Mouse (Mus musculus): Measurements from ENCODE around the gene Fbxo47. TPM values are rescaled to one million over a fixed set of nuclear protein-coding genes. Genes with fewer than 3 reads are reported as not detected.

Gene Fbxo47
- polyA plus RNA-seq, 1 experiment: 0.98 TPM

DNA sequence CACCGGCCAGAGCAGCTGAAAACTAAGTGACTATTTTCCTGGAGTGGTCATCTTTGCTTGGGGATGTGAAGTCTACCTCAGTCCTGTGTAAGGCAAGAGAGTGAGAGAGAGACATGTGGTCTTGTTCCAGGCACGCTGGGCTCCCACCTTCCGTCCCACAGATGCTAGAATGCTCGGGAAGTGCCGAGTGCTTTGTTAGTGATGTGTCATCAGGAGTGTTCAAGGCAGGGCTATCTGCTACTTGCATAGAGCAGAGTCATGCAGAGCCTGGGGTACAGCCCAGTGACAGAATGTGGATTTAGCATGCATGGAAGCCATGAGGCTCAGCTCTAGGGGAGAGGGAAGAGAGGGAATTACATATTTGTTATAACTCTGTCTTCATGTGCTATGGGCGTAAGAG lies 56.3 kb downstream of the Fbxo47 start:
- TF ChIP-seq CTCF (IDR thresholded peaks at IDR 0.05; ENCODE audit: borderline replicate concordance, insufficient read depth, low read depth, low read length) (no peak), POLR2A (IDR thresholded peaks at IDR 0.05; ENCODE audit: borderline replicate concordance, insufficient read depth, low read length) (no peak)
- DNase-seq: no peak
- WGBS: 90% methylated on average over 6 of the region's 6 CpGs

DNA sequence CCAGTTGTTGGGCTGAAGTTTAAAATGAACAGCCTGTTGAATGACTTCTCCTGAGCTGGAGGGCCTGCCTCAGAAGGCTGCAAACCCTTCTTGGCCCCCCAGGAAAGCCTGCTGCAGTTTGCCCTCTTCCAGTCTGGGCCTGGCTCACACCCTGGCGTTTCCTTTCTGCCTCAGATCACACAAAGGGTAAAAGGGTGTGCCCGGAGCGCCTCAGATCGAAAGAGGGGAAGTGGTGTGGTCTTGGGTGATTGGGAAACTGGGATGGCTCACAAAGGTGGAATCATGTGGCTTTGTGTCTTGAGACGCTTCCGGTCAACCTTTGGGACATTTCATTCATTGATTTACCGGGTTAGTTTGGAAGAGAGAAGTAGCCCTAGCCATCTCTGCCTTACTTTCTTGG lies 57.5 kb downstream of the Fbxo47 start:
- H3K4me3 ChIP-seq (replicated peaks; ENCODE audit: insufficient read depth, low read depth, low read length): no peak overlapping the region
- no peak for TF ChIP-seq CTCF (IDR thresholded peaks at IDR 0.05; ENCODE audit: borderline replicate concordance, insufficient read depth, low read depth, low read length)
- no peak for TF ChIP-seq POLR2A (IDR thresholded peaks at IDR 0.05; ENCODE audit: borderline replicate concordance, insufficient read depth, low read length)
- no peaks in the 10 kb centered on the region for H3K27me3 ChIP-seq (ENCODE audit: control insufficient read depth, insufficient read depth, low read length)
- WGBS: 80% methylated on average over 7 of the region's 7 CpGs
- H3K27ac ChIP-seq (ENCODE audit: insufficient read depth, low read length): no peak overlapping the region
- peaks cover 20% of the 10 kb centered on the region for H3K4me1 ChIP-seq (ENCODE audit: control insufficient read depth, insufficient read depth, low read length)
- DNase-seq: no peak

More for the DNA sequence above, 56.3 kb downstream of the Fbxo47 start:
- Histone ChIP-seq H3K27ac (ENCODE audit: insufficient read depth, low read length) (no peak overlapping the region), H3K4me1 (ENCODE audit: control insufficient read depth, insufficient read depth, low read length) (peaks cover 18% of the 10 kb centered on the region), H3K27me3 (ENCODE audit: control insufficient read depth, insufficient read depth, low read length) (no peaks in the 10 kb centered on the region), H3K4me3 (replicated peaks; ENCODE audit: insufficient read depth, low read depth, low read length) (no peak overlapping the region)

DNA sequence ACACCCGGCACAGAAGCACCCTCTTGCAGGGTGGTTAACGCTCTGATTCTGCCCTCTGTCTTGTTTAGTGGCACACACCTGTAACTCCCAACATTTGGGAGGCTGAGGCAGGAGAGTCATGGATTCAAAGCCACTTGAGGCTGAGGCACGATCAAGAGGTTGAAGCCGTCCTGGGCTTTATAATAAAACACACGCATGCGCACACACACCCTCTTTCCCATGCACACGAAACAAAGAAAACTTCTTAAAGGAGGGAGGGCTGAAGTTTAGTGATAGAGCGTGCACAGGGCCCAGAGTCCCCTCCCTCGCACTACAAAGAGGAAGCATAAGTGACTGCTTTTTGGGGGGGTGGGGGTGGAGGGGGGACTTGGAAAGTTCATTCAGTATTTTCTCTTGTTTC lies 58.0 kb downstream of the Fbxo47 start:
- WGBS: 89% methylated on average over 9 of the region's 9 CpGs
- H3K27me3 ChIP-seq (ENCODE audit: control insufficient read depth, insufficient read depth, low read length): no peaks in the 10 kb centered on the region
- no peak overlapping the region for H3K27ac ChIP-seq (ENCODE audit: insufficient read depth, low read length)

DNA sequence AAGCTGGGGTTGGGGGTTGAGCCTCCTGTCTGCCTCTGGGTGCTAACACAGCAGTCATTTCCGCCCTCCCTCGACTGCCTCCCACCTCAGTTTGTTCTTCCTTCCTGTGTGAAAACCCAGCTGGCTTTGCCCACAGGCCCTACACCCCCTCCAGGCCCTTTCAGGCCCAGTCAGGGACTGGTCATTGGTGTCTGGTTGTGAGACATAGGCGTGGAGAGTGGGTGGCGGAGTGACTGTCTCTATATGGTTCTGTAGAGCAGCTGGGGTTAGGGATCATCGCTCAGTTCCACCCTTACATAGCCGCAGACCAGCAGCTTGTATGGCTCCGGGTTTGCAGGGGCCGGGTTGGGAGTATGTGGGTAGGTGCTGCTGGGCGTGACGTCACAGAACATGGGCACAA lies 58.7 kb downstream of the Fbxo47 start:
- DNase-seq: no peak
- Histone ChIP-seq H3K27ac (ENCODE audit: insufficient read depth, low read length) (no peak overlapping the region), H3K4me1 (ENCODE audit: control insufficient read depth, insufficient read depth, low read length) (peaks cover 26% of the 10 kb centered on the region), H3K27me3 (ENCODE audit: control insufficient read depth, insufficient read depth, low read length) (no peaks in the 10 kb centered on the region), H3K4me3 (replicated peaks; ENCODE audit: insufficient read depth, low read depth, low read length) (no peak overlapping the region)
- 83% methylated on average over 10 of the region's 10 CpGs for WGBS
- TF ChIP-seq CTCF (IDR thresholded peaks at IDR 0.05; ENCODE audit: borderline replicate concordance, insufficient read depth, low read depth, low read length) (no peak), POLR2A (IDR thresholded peaks at IDR 0.05; ENCODE audit: borderline replicate concordance, insufficient read depth, low read length) (no peak)

More for the DNA sequence above, 58.0 kb downstream of the Fbxo47 start:
- no peak for DNase-seq
- no peak for TF ChIP-seq CTCF (IDR thresholded peaks at IDR 0.05; ENCODE audit: borderline replicate concordance, insufficient read depth, low read depth, low read length)
- no peak for TF ChIP-seq POLR2A (IDR thresholded peaks at IDR 0.05; ENCODE audit: borderline replicate concordance, insufficient read depth, low read length)
- Histone ChIP-seq H3K4me3 (replicated peaks; ENCODE audit: insufficient read depth, low read depth, low read length) (no peak overlapping the region), H3K4me1 (ENCODE audit: control insufficient read depth, insufficient read depth, low read length) (peaks cover 21% of the 10 kb centered on the region)

DNA sequence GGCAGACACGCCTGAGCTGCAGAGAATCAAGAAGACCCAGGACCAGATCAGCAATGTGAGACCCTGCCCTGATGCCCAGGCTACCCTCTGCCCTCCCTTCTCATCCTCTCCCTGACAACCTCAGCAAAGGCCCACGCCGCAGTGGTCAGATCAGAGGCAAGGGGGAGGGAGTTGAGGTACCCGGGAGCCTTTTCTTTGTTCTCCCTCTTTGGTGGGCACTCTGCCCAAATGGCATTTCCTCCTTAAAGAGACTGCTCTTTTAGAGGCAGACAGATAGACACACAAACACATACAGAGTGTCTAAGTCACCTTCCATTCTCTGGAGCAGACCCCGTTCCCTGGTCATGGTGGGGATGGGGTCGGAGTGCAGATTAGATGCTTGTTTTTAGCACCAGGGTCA lies 59.1 kb downstream of the Fbxo47 start:
- TF ChIP-seq CTCF (IDR thresholded peaks at IDR 0.05; ENCODE audit: borderline replicate concordance, insufficient read depth, low read depth, low read length) (no peak), POLR2A (IDR thresholded peaks at IDR 0.05; ENCODE audit: borderline replicate concordance, insufficient read depth, low read length) (no peak)
- no peak for DNase-seq
- Histone ChIP-seq H3K4me3 (replicated peaks; ENCODE audit: insufficient read depth, low read depth, low read length) (no peak overlapping the region), H3K27ac (ENCODE audit: insufficient read depth, low read length) (no peak overlapping the region), H3K4me1 (ENCODE audit: control insufficient read depth, insufficient read depth, low read length) (peaks cover 26% of the 10 kb centered on the region), H3K27me3 (ENCODE audit: control insufficient read depth, insufficient read depth, low read length) (no peaks in the 10 kb centered on the region)
- 51% methylated on average over 6 of the region's 6 CpGs for WGBS

DNA sequence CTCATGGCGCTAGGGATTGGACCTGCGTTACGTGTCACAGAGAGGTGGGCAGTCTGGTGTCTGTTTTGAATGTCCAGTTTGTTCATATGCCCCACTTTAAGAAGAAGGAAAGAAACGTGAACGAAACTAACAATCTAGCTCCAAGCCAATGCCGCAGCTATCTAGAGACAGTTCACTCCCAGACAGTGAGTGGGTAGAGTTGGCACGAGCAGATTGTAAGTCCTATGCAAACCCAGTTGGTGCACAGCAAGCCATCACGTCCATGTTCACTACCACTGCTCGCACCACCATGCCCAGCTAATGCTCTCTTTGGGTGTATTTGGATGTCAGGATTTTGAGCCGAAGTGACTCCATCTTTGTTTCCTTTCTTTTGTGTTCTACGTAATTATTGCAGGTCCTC lies 59.8 kb downstream of the Fbxo47 start:
- DNase-seq: no peak
- Histone ChIP-seq H3K4me1 (ENCODE audit: control insufficient read depth, insufficient read depth, low read length) (peaks cover 26% of the 10 kb centered on the region), H3K27me3 (ENCODE audit: control insufficient read depth, insufficient read depth, low read length) (no peaks in the 10 kb centered on the region), H3K4me3 (replicated peaks; ENCODE audit: insufficient read depth, low read depth, low read length) (no peak overlapping the region), H3K27ac (ENCODE audit: insufficient read depth, low read length) (no peak overlapping the region; the same call in 1 of the 2 replicates)
- TF ChIP-seq POLR2A (IDR thresholded peaks at IDR 0.05; ENCODE audit: borderline replicate concordance, insufficient read depth, low read length) (no peak), CTCF (IDR thresholded peaks at IDR 0.05; ENCODE audit: borderline replicate concordance, insufficient read depth, low read depth, low read length) (no peak)
- 75% methylated on average over 11 of the region's 11 CpGs for WGBS

DNA sequence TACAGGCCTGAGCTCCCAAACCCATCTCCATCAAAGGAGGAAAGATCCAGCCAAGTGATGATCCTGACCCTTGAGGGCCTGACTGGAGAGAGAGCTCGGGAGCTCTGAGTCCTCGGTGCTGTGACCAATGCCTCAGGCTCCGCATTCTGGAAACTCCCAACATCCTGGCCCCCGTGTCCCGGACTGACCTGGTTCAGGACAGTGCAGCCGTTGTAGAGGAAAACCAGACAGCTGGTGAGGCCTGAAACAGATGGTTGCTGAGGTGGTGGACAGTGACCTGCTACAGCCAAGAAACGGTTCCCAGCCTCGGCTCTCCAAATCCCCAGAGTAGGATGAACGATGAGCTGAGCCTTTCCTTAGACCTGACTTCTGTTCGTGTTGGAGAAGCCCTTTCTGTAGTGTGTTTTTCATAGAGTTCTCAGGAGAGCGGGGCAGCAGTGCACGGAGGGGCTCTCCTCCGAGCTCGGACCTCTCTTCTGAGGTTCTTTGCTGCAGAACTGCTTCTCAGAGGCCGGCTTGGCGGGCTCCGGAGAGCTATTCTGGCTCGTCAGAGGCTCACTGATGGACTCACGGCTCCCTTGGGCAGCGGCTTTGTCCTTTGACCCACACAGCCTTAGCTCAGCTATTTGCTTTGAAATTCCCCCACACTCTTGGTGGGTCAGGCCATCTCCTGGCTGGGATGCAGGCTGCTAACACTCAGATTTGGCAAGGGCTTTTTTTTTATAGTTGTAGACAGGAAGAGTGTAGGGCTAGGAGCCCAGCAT lies 60.9 kb downstream of the Fbxo47 start:
- H3K27me3 ChIP-seq (ENCODE audit: control insufficient read depth, insufficient read depth, low read length): no peaks in the 10 kb centered on the region
- peaks cover 37% of the 10 kb centered on the region for H3K4me1 ChIP-seq (ENCODE audit: control insufficient read depth, insufficient read depth, low read length)
- H3K4me3 ChIP-seq (replicated peaks; ENCODE audit: insufficient read depth, low read depth, low read length): no peak overlapping the region
- 12% methylated on average over 20 of the region's 20 CpGs for WGBS
- H3K27ac ChIP-seq (ENCODE audit: insufficient read depth, low read length): peak overlapping the region; percentile 93
- 0 out of 2 replicates have a peak, but pooled peaks have one; percentile 15 for TF ChIP-seq POLR2A (IDR thresholded peaks at IDR 0.05; ENCODE audit: borderline replicate concordance, insufficient read depth, low read length)
- TF ChIP-seq CTCF (IDR thresholded peaks at IDR 0.05; ENCODE audit: borderline replicate concordance, insufficient read depth, low read depth, low read length): no peak
- peak; percentile 73 to 81 for DNase-seq

DNA sequence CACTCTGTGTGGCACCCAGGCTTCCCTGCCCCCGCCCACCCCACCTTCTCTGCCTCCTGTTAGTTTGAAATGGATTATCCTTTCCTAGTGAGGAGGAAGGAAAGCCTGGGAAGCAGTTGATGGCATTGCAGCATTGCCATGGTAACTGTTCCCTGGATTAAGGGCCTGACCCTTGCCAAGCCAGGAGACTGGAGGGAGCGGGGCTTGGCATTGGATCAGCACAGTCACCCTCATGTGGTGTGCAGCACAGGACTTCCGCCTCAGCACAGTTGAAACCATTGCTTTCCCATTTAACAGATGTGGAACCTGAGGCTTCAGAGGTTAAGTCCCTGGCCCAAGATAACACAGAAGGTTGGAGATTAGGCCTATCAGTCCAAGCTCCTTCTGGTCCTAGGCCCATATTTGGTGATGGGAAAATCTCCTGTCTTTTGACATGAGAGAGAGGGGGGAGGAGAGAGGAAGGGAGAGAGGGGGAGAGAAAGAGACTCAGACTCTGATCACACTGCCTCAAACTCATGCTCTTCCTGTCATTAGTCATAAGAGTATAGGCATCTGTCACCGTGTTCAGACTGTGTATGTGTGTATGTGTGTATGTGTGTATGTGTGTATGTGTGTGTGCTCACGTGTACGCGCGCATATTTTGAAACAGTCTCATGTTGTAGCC lies 62.4 kb downstream of the Fbxo47 start:
- Histone ChIP-seq H3K27ac (ENCODE audit: insufficient read depth, low read length) (no peak overlapping the region), H3K27me3 (ENCODE audit: control insufficient read depth, insufficient read depth, low read length) (no peaks in the 10 kb centered on the region), H3K4me3 (replicated peaks; ENCODE audit: insufficient read depth, low read depth, low read length) (no peak overlapping the region), H3K4me1 (ENCODE audit: control insufficient read depth, insufficient read depth, low read length) (peaks cover 44% of the 10 kb centered on the region)
- TF ChIP-seq CTCF (IDR thresholded peaks at IDR 0.05; ENCODE audit: borderline replicate concordance, insufficient read depth, low read depth, low read length) (no peak), POLR2A (IDR thresholded peaks at IDR 0.05; ENCODE audit: borderline replicate concordance, insufficient read depth, low read length) (no peak)
- WGBS: 87% methylated on average over 8 of the region's 8 CpGs
- no peak for DNase-seq
